Mouse (Mus musculus): Measurements from ENCODE around the gene Ovch2. TPM values are rescaled to one million over a fixed set of nuclear protein-coding genes. Genes with fewer than 3 reads are reported as not detected.

Ovch2 gene
- polyA plus RNA-seq, 1 experiment from 2014 or later = not detected

- Histone ChIP-seq H3K9me3 (replicated peaks; ENCODE audit: control insufficient read depth, low read length) (no peaks in the 10 kb centered on the region), H3K9ac (ENCODE audit: low read length) (no peak overlapping the region)
- 5% methylated on average over 3 of the region's 3 CpGs for WGBS
Measured at GRCm38 (mm10) chr7:107749270-107749669, 51.7 kb downstream of the Ovch2 start.

GRCm38 (mm10) chr7:107747954-107748353 is 53.1 kb downstream of the Ovch2 start:
- DNase-seq (ENCODE audit: low spot score) (peak; percentile 61), ATAC-seq (peak; percentile 16; the same call in 1 of the 2 replicates)
- H3K4me2 ChIP-seq (ENCODE audit: low read length) = no peak overlapping the region
- H3K27me3 ChIP-seq (replicated peaks; ENCODE audit: control insufficient read depth, insufficient read depth, low read length) = no peaks in the 10 kb centered on the region
- no peaks in the 10 kb centered on the region for H3K9me3 ChIP-seq (replicated peaks; ENCODE audit: control insufficient read depth, low read length)
- H3K9ac ChIP-seq (ENCODE audit: low read length) = no peak overlapping the region
- H3K36me3 ChIP-seq (ENCODE audit: control insufficient read depth, insufficient read depth, low read length) = no peaks in the 10 kb centered on the region
- 15% methylated on average over 2 of the region's 2 CpGs for WGBS
- H3K27ac ChIP-seq (ENCODE audit: low read depth, low read length) = no peak overlapping the region
- no peaks in the 10 kb centered on the region for H3K4me1 ChIP-seq (ENCODE audit: control insufficient read depth, insufficient read depth, low read length)
- H3K4me3 ChIP-seq (ENCODE audit: low read depth, low read length) = no peak overlapping the region

More at GRCm38 (mm10) chr7:107749270-107749669, 51.7 kb downstream of the Ovch2 start:
- H3K4me1 ChIP-seq (ENCODE audit: control insufficient read depth, insufficient read depth, low read length) = no peaks in the 10 kb centered on the region
- DNase-seq (ENCODE audit: low spot score) (peak; percentile 84), ATAC-seq (peak; percentile 73)
- no peaks in the 10 kb centered on the region for H3K36me3 ChIP-seq (ENCODE audit: control insufficient read depth, insufficient read depth, low read length)
- H3K4me2 ChIP-seq (ENCODE audit: low read length) = no peak overlapping the region
- H3K27ac ChIP-seq (ENCODE audit: low read depth, low read length) = no peak overlapping the region
- H3K27me3 ChIP-seq (replicated peaks; ENCODE audit: control insufficient read depth, insufficient read depth, low read length) = no peaks in the 10 kb centered on the region
- H3K4me3 ChIP-seq (ENCODE audit: low read depth, low read length) = no peak overlapping the region

- H3K36me3 ChIP-seq (ENCODE audit: control insufficient read depth, insufficient read depth, low read length) = no peaks in the 10 kb centered on the region
- DNase-seq (ENCODE audit: low spot score) = no peak
- H3K9me3 ChIP-seq (replicated peaks; ENCODE audit: control insufficient read depth, low read length) = no peaks in the 10 kb centered on the region
- H3K4me2 ChIP-seq (ENCODE audit: low read length) = no peak overlapping the region
- H3K27me3 ChIP-seq (replicated peaks; ENCODE audit: control insufficient read depth, insufficient read depth, low read length) = no peaks in the 10 kb centered on the region
- H3K4me1 ChIP-seq (ENCODE audit: control insufficient read depth, insufficient read depth, low read length) = no peaks in the 10 kb centered on the region
- peak; percentile 34; the same call in 1 of the 2 replicates for ATAC-seq
- 80% methylated on average over 9 of the region's 9 CpGs for WGBS
- no peak overlapping the region for H3K4me3 ChIP-seq (ENCODE audit: low read depth, low read length)
- no peak overlapping the region for H3K9ac ChIP-seq (ENCODE audit: low read length)
- no peak overlapping the region for H3K27ac ChIP-seq (ENCODE audit: low read depth, low read length)
Measured at GRCm38 (mm10) chr7:107747476-107747875, 53.5 kb downstream of the Ovch2 start.

GRCm38 (mm10) chr7:107746036-107746435 is 55.0 kb downstream of the Ovch2 start:
- no peak overlapping the region for H3K4me2 ChIP-seq (ENCODE audit: low read length)
- H3K4me3 ChIP-seq (ENCODE audit: low read depth, low read length) = no peak overlapping the region
- WGBS = 92% methylated on average over 8 of the region's 8 CpGs

GRCm38 (mm10) chr7:107745111-107745510 is 55.9 kb downstream of the Ovch2 start:
- Histone ChIP-seq H3K36me3 (ENCODE audit: control insufficient read depth, insufficient read depth, low read length) (no peaks in the 10 kb centered on the region), H3K27ac (ENCODE audit: low read depth, low read length) (no peak overlapping the region), H3K27me3 (replicated peaks; ENCODE audit: control insufficient read depth, insufficient read depth, low read length) (no peaks in the 10 kb centered on the region), H3K9ac (ENCODE audit: low read length) (no peak overlapping the region), H3K4me3 (ENCODE audit: low read depth, low read length) (no peak overlapping the region), H3K4me1 (ENCODE audit: control insufficient read depth, insufficient read depth, low read length) (no peaks in the 10 kb centered on the region), H3K4me2 (ENCODE audit: low read length) (no peak overlapping the region), H3K9me3 (replicated peaks; ENCODE audit: control insufficient read depth, low read length) (no peaks in the 10 kb centered on the region)
- no peak for DNase-seq (ENCODE audit: low spot score)
- 84% methylated on average over 2 of the region's 2 CpGs for WGBS
- no peak for ATAC-seq

More at GRCm38 (mm10) chr7:107746036-107746435, 55.0 kb downstream of the Ovch2 start:
- ATAC-seq (no peak), DNase-seq (ENCODE audit: low spot score) (no peak)
- H3K9me3 ChIP-seq (replicated peaks; ENCODE audit: control insufficient read depth, low read length) = no peaks in the 10 kb centered on the region
- H3K9ac ChIP-seq (ENCODE audit: low read length) = no peak overlapping the region
- H3K27ac ChIP-seq (ENCODE audit: low read depth, low read length) = no peak overlapping the region
- H3K4me1 ChIP-seq (ENCODE audit: control insufficient read depth, insufficient read depth, low read length) = no peaks in the 10 kb centered on the region
- no peaks in the 10 kb centered on the region for H3K27me3 ChIP-seq (replicated peaks; ENCODE audit: control insufficient read depth, insufficient read depth, low read length)
- no peaks in the 10 kb centered on the region for H3K36me3 ChIP-seq (ENCODE audit: control insufficient read depth, insufficient read depth, low read length)

GRCm38 (mm10) chr7:107744454-107744853 is 56.6 kb downstream of the Ovch2 start:
- Histone ChIP-seq H3K4me3 (ENCODE audit: low read depth, low read length) (no peak overlapping the region), H3K4me2 (ENCODE audit: low read length) (no peak overlapping the region), H3K9me3 (replicated peaks; ENCODE audit: control insufficient read depth, low read length) (no peaks in the 10 kb centered on the region), H3K36me3 (ENCODE audit: control insufficient read depth, insufficient read depth, low read length) (no peaks in the 10 kb centered on the region), H3K9ac (ENCODE audit: low read length) (no peak overlapping the region), H3K27me3 (replicated peaks; ENCODE audit: control insufficient read depth, insufficient read depth, low read length) (no peaks in the 10 kb centered on the region), H3K4me1 (ENCODE audit: control insufficient read depth, insufficient read depth, low read length) (no peaks in the 10 kb centered on the region), H3K27ac (ENCODE audit: low read depth, low read length) (no peak overlapping the region)
- no peak for DNase-seq (ENCODE audit: low spot score)
- ATAC-seq = no peak
- 84% methylated on average over 4 of the region's 4 CpGs for WGBS

GRCm38 (mm10) chr7:107742963-107743465 is 58.0 kb downstream of the Ovch2 start:
- ATAC-seq = no peak
- no peaks in the 10 kb centered on the region for H3K9me3 ChIP-seq (replicated peaks; ENCODE audit: control insufficient read depth, low read length)
- H3K9ac ChIP-seq (ENCODE audit: low read length) = no peak overlapping the region
- H3K4me1 ChIP-seq (ENCODE audit: control insufficient read depth, insufficient read depth, low read length) = no peaks in the 10 kb centered on the region
- H3K27ac ChIP-seq (ENCODE audit: low read depth, low read length) = no peak overlapping the region
- no peak for DNase-seq (ENCODE audit: low spot score)
- H3K36me3 ChIP-seq (ENCODE audit: control insufficient read depth, insufficient read depth, low read length) = no peaks in the 10 kb centered on the region
- H3K4me3 ChIP-seq (ENCODE audit: low read depth, low read length) = no peak overlapping the region
- no peak overlapping the region for H3K4me2 ChIP-seq (ENCODE audit: low read length)
- 93% methylated on average over 10 of the region's 10 CpGs for WGBS
- no peaks in the 10 kb centered on the region for H3K27me3 ChIP-seq (replicated peaks; ENCODE audit: control insufficient read depth, insufficient read depth, low read length)

GRCm38 (mm10) chr7:107738726-107739125 is 62.3 kb downstream of the Ovch2 start:
- Histone ChIP-seq H3K36me3 (ENCODE audit: control insufficient read depth, insufficient read depth, low read length) (no peaks in the 10 kb centered on the region), H3K9me3 (replicated peaks; ENCODE audit: control insufficient read depth, low read length) (no peaks in the 10 kb centered on the region), H3K27ac (ENCODE audit: low read depth, low read length) (no peak overlapping the region), H3K9ac (ENCODE audit: low read length) (no peak overlapping the region), H3K4me2 (ENCODE audit: low read length) (no peak overlapping the region), H3K4me3 (ENCODE audit: low read depth, low read length) (no peak overlapping the region), H3K27me3 (replicated peaks; ENCODE audit: control insufficient read depth, insufficient read depth, low read length) (no peaks in the 10 kb centered on the region), H3K4me1 (ENCODE audit: control insufficient read depth, insufficient read depth, low read length) (no peaks in the 10 kb centered on the region)
- ATAC-seq = no peak
- 32% methylated on average over 2 of the region's 2 CpGs for WGBS
- peak; percentile 68 for DNase-seq (ENCODE audit: low spot score)

GRCm38 (mm10) chr7:107733162-107733561 is 67.8 kb downstream of the Ovch2 start:
- 78% methylated on average over 2 of the region's 2 CpGs for WGBS
- Histone ChIP-seq H3K36me3 (ENCODE audit: control insufficient read depth, insufficient read depth, low read length) (no peaks in the 10 kb centered on the region), H3K4me3 (ENCODE audit: low read depth, low read length) (no peak overlapping the region), H3K4me1 (ENCODE audit: control insufficient read depth, insufficient read depth, low read length) (no peaks in the 10 kb centered on the region), H3K4me2 (ENCODE audit: low read length) (no peak overlapping the region), H3K27me3 (replicated peaks; ENCODE audit: control insufficient read depth, insufficient read depth, low read length) (no peaks in the 10 kb centered on the region), H3K9ac (ENCODE audit: low read length) (no peak overlapping the region), H3K9me3 (replicated peaks; ENCODE audit: control insufficient read depth, low read length) (no peaks in the 10 kb centered on the region), H3K27ac (ENCODE audit: low read depth, low read length) (no peak overlapping the region)
- ATAC-seq (no peak), DNase-seq (ENCODE audit: low spot score) (no peak)

Measured in forebrain, embryonic 14.5 days (tissue).